Mouse (Mus musculus) forebrain, embryonic 11.5 days (tissue): ENCODE results near the gene Olfr654. TPM values are rescaled to one million over a fixed set of nuclear protein-coding genes. Genes with fewer than 3 reads are reported as not detected.

ENCODE experiments used
- ATAC-seq: fragments of 200-750 bp; cut with Nextera tagmentation; replicated peaks from 2 replicates; pipeline ENCODE4 v1.8.0; 2017; ENCODE audit warnings: moderate TSS enrichment; ENCODE audit not compliant: low FRiP score
- DNase-seq: peaks from one replicate; pipeline ENCODE4 v3.0.0-alpha.2; 2017; ENCODE audit warnings: low spot score
- H3K27ac ChIP-seq: fragments of 300-500 bp; sonication (generic); 2 replicates; pipeline ENCODE4 v1.5.1; 2014; ENCODE audit warnings: low read depth, low read length
- H3K27me3 ChIP-seq: fragments of 300-500 bp; sonication (generic); 2 replicates; pipeline ENCODE4 v1.6.1; 2014; ENCODE audit warnings: mild to moderate bottlenecking, low read length, mixed read lengths; ENCODE audit not compliant: control insufficient read depth, insufficient read depth
- H3K36me3 ChIP-seq: fragments of 300-500 bp; sonication (generic); 2 replicates; pipeline ENCODE4 v1.6.1; 2014; ENCODE audit warnings: mild to moderate bottlenecking, low read length, moderate library complexity, mixed read lengths; ENCODE audit not compliant: control insufficient read depth, insufficient read depth
- H3K4me1 ChIP-seq: fragments of 300-500 bp; sonication (generic); replicated peaks from 2 replicates; pipeline ENCODE4 v1.6.1; 2014; ENCODE audit warnings: low read length, mixed read lengths; ENCODE audit not compliant: control insufficient read depth, insufficient read depth
- H3K4me2 ChIP-seq: fragments of 300-500 bp; sonication (generic); 2 replicates; pipeline ENCODE4 v1.6.1; 2014; ENCODE audit warnings: low read depth, mild to moderate bottlenecking, low read length, moderate library complexity, mixed read lengths; ENCODE audit not compliant: severe bottlenecking
- H3K4me3 ChIP-seq: fragments of 300-500 bp; sonication (generic); 2 replicates; pipeline ENCODE4 v1.5.1; 2014; ENCODE audit warnings: low read depth, low read length
- H3K9ac ChIP-seq: fragments of 300-500 bp; sonication (generic); 2 replicates; pipeline ENCODE4 v1.6.1; 2014; ENCODE audit warnings: low read length
- H3K9me3 ChIP-seq: fragments of 300-500 bp; sonication (generic); 2 replicates; pipeline ENCODE4 v1.6.1; 2016; ENCODE audit warnings: low read length, mixed read lengths; ENCODE audit not compliant: control insufficient read depth
- WGBS: fragments of 180-500 bp; shearing (Covaris S2); extraction: QIAGEN DNeasy Blood & Tissue Kit; methylation state at CpG from one replicate; pipeline ENCODE4 v1.1.7; 2014; 5-methylcytosine and 5-hydroxymethylcytosine counted together
- polyA plus RNA-seq: library from polyadenylated mRNA; unstranded; fragments of >200 nt; fragmentation: Nextera tagmentation; extraction: Ambion mirVana; gene quantifications from 2 replicates; pipeline ENCODE4 v1.2.1, GENCODE M21; 2014

Olfr654 gene
- polyA plus RNA-seq = not detected in 2 replicates

GRCm38 (mm10) chr7:104586725-104587124 lies at the start of gene Olfr654:
Olfr654 (plus strand) TSS chr7:104587025.
- Histone ChIP-seq H3K4me1 (no peaks in the 10 kb centered on the region), H3K9ac (no peak within 1 kb of the TSS), H3K36me3 (no peaks in the 10 kb centered on the region), H3K4me3 (no peak within 1 kb of the TSS), H3K27me3 (no peaks in the 10 kb centered on the region), H3K27ac (no peak within 1 kb of the TSS), H3K4me2 (no peak within 1 kb of the TSS), H3K9me3 (no peaks in the 10 kb centered on the region)
- 86% methylated on average over 4 of the region's 4 CpGs for WGBS
- no peak for DNase-seq
- no peak for ATAC-seq

DNA sequence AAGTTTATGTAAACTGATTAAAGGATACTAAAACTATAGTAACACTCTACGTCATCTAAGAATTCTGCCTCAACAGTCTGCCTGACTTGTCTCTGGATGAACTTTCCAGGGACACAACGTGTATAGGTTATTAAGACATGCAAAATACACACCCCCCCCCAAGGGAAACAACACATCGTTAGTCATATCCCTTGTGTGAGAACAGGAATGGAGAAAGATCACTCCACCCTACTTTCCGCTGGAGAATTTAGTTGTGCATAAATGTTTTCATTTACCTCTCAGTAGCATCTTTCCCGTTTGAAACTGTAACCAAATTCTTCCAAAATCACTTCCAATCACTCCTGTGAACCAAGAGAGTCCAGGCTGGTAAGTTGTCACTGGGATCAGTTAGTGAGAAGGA lies 37.0 kb upstream of the Olfr654 start, which contains the start of gene Olfr651:
TSS of gene Olfr651 (plus strand) at position 301 of the 400 bp plus-strand sequence.
- Histone ChIP-seq H3K4me3 (no peak within 1 kb of the TSS), H3K4me2 (no peak within 1 kb of the TSS), H3K36me3 (no peaks in the 10 kb centered on the region), H3K4me1 (no peaks in the 10 kb centered on the region), H3K9me3 (no peaks in the 10 kb centered on the region), H3K27me3 (no peaks in the 10 kb centered on the region), H3K27ac (no peak within 1 kb of the TSS), H3K9ac (no peak within 1 kb of the TSS)
- WGBS = 72% methylated on average over 5 of the region's 5 CpGs
- no peak for DNase-seq
- ATAC-seq = no peak

GRCm38 (mm10) chr7:104552700-104553099 lies 34.1 kb upstream of the Olfr654 start:
- no peak for DNase-seq
- Histone ChIP-seq H3K9ac (no peak overlapping the region), H3K4me3 (no peak overlapping the region), H3K36me3 (no peaks in the 10 kb centered on the region), H3K4me1 (no peaks in the 10 kb centered on the region), H3K4me2 (no peak overlapping the region), H3K27me3 (no peaks in the 10 kb centered on the region), H3K27ac (no peak overlapping the region), H3K9me3 (no peaks in the 10 kb centered on the region)
- ATAC-seq = no peak
- 73% methylated on average over 1 of the region's 1 CpGs for WGBS

DNA sequence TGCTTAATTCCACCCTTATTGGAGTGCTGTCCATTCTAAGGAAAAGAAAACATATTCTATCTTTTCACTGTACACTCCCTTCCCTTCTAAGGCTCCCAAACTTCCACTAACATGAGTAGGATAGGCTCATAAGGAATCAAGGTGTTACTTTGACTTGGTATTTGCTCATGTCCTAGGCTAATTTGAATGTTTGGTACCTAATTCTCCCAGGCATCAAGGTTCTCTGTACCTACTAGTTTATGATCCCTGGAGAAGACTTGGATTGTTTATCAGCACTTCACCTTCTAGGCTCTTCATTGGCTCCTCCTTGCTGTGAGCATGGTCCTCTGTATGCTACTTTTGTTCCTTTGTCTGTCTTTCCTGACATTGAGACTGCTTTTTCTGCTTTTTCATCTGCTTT lies 26.2 kb upstream of the Olfr654 start, which contains the start of gene Olfr652:
TSS of gene Olfr652 (plus strand) at position 301 of the 400 bp plus-strand sequence.
- no peaks in the 10 kb centered on the region for H3K9me3 ChIP-seq
- H3K4me1 ChIP-seq = no peaks in the 10 kb centered on the region
- no peaks in the 10 kb centered on the region for H3K36me3 ChIP-seq
- no peak within 1 kb of the TSS for H3K4me3 ChIP-seq
- ATAC-seq (no peak), DNase-seq (no peak)
- no peak within 1 kb of the TSS for H3K4me2 ChIP-seq
- H3K27me3 ChIP-seq = no peaks in the 10 kb centered on the region
- no peak within 1 kb of the TSS for H3K27ac ChIP-seq
- no peak within 1 kb of the TSS for H3K9ac ChIP-seq

DNA sequence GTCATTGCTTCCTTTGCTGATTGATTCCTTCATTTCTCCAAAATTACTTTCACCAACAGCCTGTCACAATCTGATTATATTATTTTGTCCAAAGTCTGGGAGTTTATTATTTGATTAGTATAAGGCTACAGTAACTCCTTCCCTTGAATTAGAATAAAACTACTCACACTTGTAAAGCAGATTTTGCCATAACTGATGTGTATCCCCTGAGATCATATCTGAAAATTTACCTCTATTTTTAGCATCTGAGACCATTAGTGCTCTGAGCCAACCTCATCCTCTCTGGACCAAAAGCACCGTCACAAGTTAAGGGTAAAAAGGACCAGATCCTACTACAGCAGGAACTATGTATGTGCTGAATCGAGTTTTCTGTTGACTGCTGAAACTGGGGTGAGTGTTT lies 9.8 kb upstream of the Olfr654 start, which contains the start of gene Olfr653:
TSS of gene Olfr653 (plus strand) at position 301 of the 400 bp plus-strand sequence.
- ATAC-seq = no peak
- Histone ChIP-seq H3K9ac (no peak within 1 kb of the TSS), H3K36me3 (no peaks in the 10 kb centered on the region)

DNA sequence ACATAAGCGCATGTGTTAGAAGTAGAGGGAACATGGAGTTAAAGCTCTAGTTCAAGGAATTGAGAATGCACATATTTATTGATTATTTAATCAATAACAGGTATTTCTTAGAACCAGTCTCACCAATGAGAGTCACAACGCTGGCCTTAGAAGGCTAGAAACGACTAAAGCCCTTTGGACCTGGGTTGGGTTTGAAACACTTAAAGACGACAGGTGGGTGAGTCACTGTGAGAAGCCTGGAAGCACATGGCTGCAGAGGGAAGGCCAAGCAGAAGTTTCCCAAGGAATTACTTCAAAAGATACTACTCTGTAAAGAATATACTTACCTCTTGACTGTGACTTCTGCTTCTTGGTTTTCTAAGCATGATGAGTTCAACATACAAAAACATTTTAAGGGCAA lies 6.0 kb upstream of the Olfr654 start:
- H3K4me1 ChIP-seq = no peaks in the 10 kb centered on the region
- no peaks in the 10 kb centered on the region for H3K36me3 ChIP-seq
- no peak overlapping the region for H3K4me3 ChIP-seq
- no peak overlapping the region for H3K9ac ChIP-seq
- H3K27ac ChIP-seq = no peak overlapping the region
- H3K27me3 ChIP-seq = no peaks in the 10 kb centered on the region
- DNase-seq (no peak), ATAC-seq (no peak)
- WGBS = 88% methylated on average over 4 of the region's 4 CpGs
- no peaks in the 10 kb centered on the region for H3K9me3 ChIP-seq
- H3K4me2 ChIP-seq = no peak overlapping the region

More for the DNA sequence above, 9.8 kb upstream of the Olfr654 start, which contains the start of gene Olfr653:
- H3K4me1 ChIP-seq = no peaks in the 10 kb centered on the region
- no peaks in the 10 kb centered on the region for H3K27me3 ChIP-seq
- no peaks in the 10 kb centered on the region for H3K9me3 ChIP-seq
- WGBS = 80% methylated on average over 2 of the region's 2 CpGs
- DNase-seq = no peak
- no peak within 1 kb of the TSS for H3K27ac ChIP-seq
- H3K4me3 ChIP-seq = no peak within 1 kb of the TSS
- H3K4me2 ChIP-seq = no peak within 1 kb of the TSS

- H3K4me3 ChIP-seq = no peak overlapping the region
- H3K4me2 ChIP-seq = no peak overlapping the region
- H3K9me3 ChIP-seq = no peaks in the 10 kb centered on the region
- H3K36me3 ChIP-seq = no peaks in the 10 kb centered on the region
- H3K27me3 ChIP-seq = no peaks in the 10 kb centered on the region
- no peak for DNase-seq
- 86% methylated on average over 4 of the region's 4 CpGs for WGBS
- no peaks in the 10 kb centered on the region for H3K4me1 ChIP-seq
- H3K9ac ChIP-seq = no peak overlapping the region
- ATAC-seq = no peak
- no peak overlapping the region for H3K27ac ChIP-seq
These were observed 5.4 kb upstream of the Olfr654 start for GRCm38 (mm10) chr7:104581429-104581828.

- no peak for ATAC-seq
- no peak for DNase-seq
- WGBS = 85% methylated on average over 5 of the region's 5 CpGs
- Histone ChIP-seq H3K27ac (no peak overlapping the region), H3K4me1 (no peaks in the 10 kb centered on the region), H3K4me3 (no peak overlapping the region), H3K9ac (no peak overlapping the region), H3K9me3 (no peaks in the 10 kb centered on the region), H3K4me2 (no peak overlapping the region), H3K36me3 (no peaks in the 10 kb centered on the region), H3K27me3 (no peaks in the 10 kb centered on the region)
These were observed 1.4 kb downstream of the Olfr654 start for GRCm38 (mm10) chr7:104588274-104588673.

GRCm38 (mm10) chr7:104601679-104602078 lies 14.9 kb downstream of the Olfr654 start, which contains the start of gene Olfr655:
Olfr655 (minus strand) TSS chr7:104601779.
- Histone ChIP-seq H3K27ac (no peak within 1 kb of the TSS), H3K9me3 (no peaks in the 10 kb centered on the region), H3K4me2 (no peak within 1 kb of the TSS), H3K4me1 (no peaks in the 10 kb centered on the region), H3K36me3 (no peaks in the 10 kb centered on the region), H3K4me3 (no peak within 1 kb of the TSS), H3K27me3 (no peaks in the 10 kb centered on the region), H3K9ac (no peak within 1 kb of the TSS)
- no peak for DNase-seq
- ATAC-seq = no peak
- WGBS = 79% methylated on average over 2 of the region's 2 CpGs
